Mouse (Mus musculus) lung, postnatal 36 days (tissue): ENCODE results near the gene Galk2.

ENCODE experiments used
- DNase-seq: peaks from one replicate; pipeline ENCODE4 v3.0.0; 2022; ENCODE audit warnings: mixed read lengths

Galk2 gene

GRCm38 (mm10) chr2:125858521-125859280 lies at the start of gene Galk2, which contains the start of gene Cops2:
Gene Galk2 (plus strand): TSS chr2:125859109.
Gene Cops2 (minus strand): TSS chr2:125859139.
- peak; percentile 97 for DNase-seq

- DNase-seq = no peak
Measured at GRCm38 (mm10) chr2:125809551-125809950, 49.4 kb upstream of the Galk2 start.

- DNase-seq = no peak
Measured at GRCm38 (mm10) chr2:125811332-125811731, 47.6 kb upstream of the Galk2 start.

- DNase-seq = no peak
Measured at GRCm38 (mm10) chr2:125813972-125814595, 44.8 kb upstream of the Galk2 start.

- no peak for DNase-seq
Measured at GRCm38 (mm10) chr2:125820397-125820796, 38.5 kb upstream of the Galk2 start.

- peak; percentile 60 for DNase-seq
Measured at GRCm38 (mm10) chr2:125826201-125826600, 32.7 kb upstream of the Galk2 start.

- DNase-seq = peak; percentile 18
Measured at GRCm38 (mm10) chr2:125827898-125828297, 31.0 kb upstream of the Galk2 start.

- DNase-seq = no peak
Measured at GRCm38 (mm10) chr2:125829924-125830323, 29.0 kb upstream of the Galk2 start.

- no peak for DNase-seq
Measured at GRCm38 (mm10) chr2:125838091-125838490, 20.8 kb upstream of the Galk2 start.

- no peak for DNase-seq
Measured at GRCm38 (mm10) chr2:125838708-125839284, 20.1 kb upstream of the Galk2 start.

GRCm38 (mm10) chr2:125851237-125851636 lies 7.7 kb upstream of the Galk2 start:
- no peak for DNase-seq

- no peak for DNase-seq
Measured at GRCm38 (mm10) chr2:125857707-125858106, 1.2 kb upstream of the Galk2 start.

GRCm38 (mm10) chr2:125863799-125864198 lies 4.9 kb downstream of the Galk2 start:
- DNase-seq = no peak

- DNase-seq = no peak
Measured at GRCm38 (mm10) chr2:125864551-125864950, 5.6 kb downstream of the Galk2 start.

- DNase-seq = no peak
Measured at GRCm38 (mm10) chr2:125865585-125865984, 6.7 kb downstream of the Galk2 start.

- peak; percentile 83 for DNase-seq
Measured at GRCm38 (mm10) chr2:125866058-125866740, 7.3 kb downstream of the Galk2 start.

GRCm38 (mm10) chr2:125868301-125868700 lies 9.4 kb downstream of the Galk2 start:
- no peak for DNase-seq

GRCm38 (mm10) chr2:125870159-125870558 lies 11.2 kb downstream of the Galk2 start:
- DNase-seq = no peak

GRCm38 (mm10) chr2:125885891-125886576 lies 27.1 kb downstream of the Galk2 start:
- DNase-seq = no peak

GRCm38 (mm10) chr2:125893096-125893495 lies 34.2 kb downstream of the Galk2 start:
- peak; percentile 49 for DNase-seq

- no peak for DNase-seq
Measured at GRCm38 (mm10) chr2:125895099-125895498, 36.2 kb downstream of the Galk2 start.

- no peak for DNase-seq
Measured at GRCm38 (mm10) chr2:125896355-125896754, 37.4 kb downstream of the Galk2 start.
